Mouse (Mus musculus) G1E (cell line): Measurements from ENCODE around the gene Aff3.

Experiments
- CTCF ChIP-seq: IDR thresholded peaks from 2 replicates; pipeline ENCODE4 v1.5.1; 2012; ENCODE audit warnings: low read depth, low read length, inconsistent platforms, mixed read lengths
- GATA1 ChIP-seq: IDR thresholded peaks from 2 replicates; pipeline ENCODE4 v1.6.1; 2012; ENCODE audit warnings: borderline replicate concordance, low read length, inconsistent platforms, mixed read lengths

DNA sequence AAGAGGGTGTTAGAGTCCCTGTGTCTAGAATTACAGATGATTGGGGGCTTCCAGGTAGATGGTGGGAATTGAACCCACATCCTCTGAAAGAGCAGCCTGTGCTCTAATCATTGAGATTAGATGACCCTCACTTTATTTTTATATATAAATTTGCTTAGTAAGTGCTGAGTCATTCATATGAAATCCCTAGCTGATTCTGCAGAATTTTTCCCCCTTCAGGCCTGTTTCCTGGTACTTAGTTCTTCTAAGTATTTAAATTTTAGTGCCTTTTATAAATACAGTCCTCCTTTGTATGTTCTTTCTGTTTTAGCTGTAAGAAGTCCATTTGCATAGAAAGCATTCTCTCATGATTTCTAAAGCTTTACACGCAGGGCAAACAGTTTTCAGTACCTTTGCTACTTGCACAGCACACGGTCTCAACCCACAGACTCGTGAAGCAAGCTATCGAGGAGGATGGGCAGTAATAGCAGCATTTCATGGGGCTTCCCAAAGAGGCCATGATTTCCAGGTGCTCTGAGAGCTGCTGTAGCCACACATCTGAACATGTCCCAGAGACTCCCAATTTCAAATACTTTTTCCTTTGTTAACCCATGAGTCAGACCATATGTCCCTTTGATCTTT, 5.7 kb downstream of the Aff3 start:
- TF ChIP-seq GATA1 (no peak), CTCF (no peak)
